Mouse (Mus musculus) lung, embryonic 16.5 days (tissue): ENCODE data around the gene Plac9a. TPM values are rescaled to one million over a fixed set of nuclear protein-coding genes. Genes with fewer than 3 reads are reported as not detected.
"Not testable (repeated sequence)": the region's sequence is repeated elsewhere in the genome, so short reads cannot be mapped to it uniquely, and the experiment has no call there.

ENCODE experiments used
- ATAC-seq: fragments of 200-750 bp; cut with Nextera tagmentation; 2 replicates; pipeline ENCODE4 v1.8.0; 2017; ENCODE audit warnings: low read depth, mild to moderate bottlenecking, moderate library complexity
- H3K27ac ChIP-seq: fragments of 300-500 bp; sonication (generic); 2 replicates; pipeline ENCODE4 v1.5.1; 2014; ENCODE audit warnings: mild to moderate bottlenecking, control low read depth, low read length
- H3K27me3 ChIP-seq: fragments of 300-500 bp; sonication (generic); 2 replicates; pipeline ENCODE4 v1.6.1; 2014; ENCODE audit warnings: low read depth, low read length, mixed read lengths; ENCODE audit not compliant: control insufficient read depth, insufficient read depth
- H3K36me3 ChIP-seq: fragments of 300-500 bp; sonication (generic); 2 replicates; pipeline ENCODE4 v1.6.1; 2014; ENCODE audit warnings: low read length; ENCODE audit not compliant: control insufficient read depth, insufficient read depth
- H3K4me1 ChIP-seq: fragments of 300-500 bp; sonication (generic); replicated peaks from 2 replicates; pipeline ENCODE4 v1.6.1; 2014; ENCODE audit warnings: low read length, mixed read lengths; ENCODE audit not compliant: control insufficient read depth, insufficient read depth
- H3K4me2 ChIP-seq: fragments of 300-500 bp; sonication (generic); 2 replicates; pipeline ENCODE4 v1.6.1; 2014; ENCODE audit warnings: low read depth, low read length, control low read depth
- H3K4me3 ChIP-seq: fragments of 300-500 bp; sonication (generic); 2 replicates; pipeline ENCODE4 v1.5.1; 2014; ENCODE audit warnings: mild to moderate bottlenecking, low read length, control low read depth
- H3K9ac ChIP-seq: fragments of 300-500 bp; sonication (generic); 2 replicates; pipeline ENCODE4 v1.6.1; 2014; ENCODE audit warnings: low read length, control low read depth
- H3K9me3 ChIP-seq: fragments of 300-500 bp; sonication (generic); 2 replicates; pipeline ENCODE4 v1.6.1; 2016; ENCODE audit warnings: low read length; ENCODE audit not compliant: control insufficient read depth
- WGBS: fragments of 180-500 bp; shearing (Covaris S2); extraction: QIAGEN DNeasy Blood & Tissue Kit; methylation state at CpG from one replicate; pipeline ENCODE4 v1.1.7; 2014; 5-methylcytosine and 5-hydroxymethylcytosine counted together
- polyA plus RNA-seq: library from polyadenylated mRNA; unstranded; fragments of >200 nt; fragmentation: Nextera tagmentation; extraction: Ambion mirVana; gene quantifications from 2 replicates; pipeline ENCODE4 v1.2.1, GENCODE M21; 2015

Plac9a gene
- polyA plus RNA-seq, 1 experiment from 2014 or later, result 5.3 TPM

GRCm38 (mm10) chr14:25895686-25896085 lies 7.2 kb downstream of the Plac9a start:
- not testable (repeated sequence) for H3K4me2 ChIP-seq, H3K36me3 ChIP-seq, H3K9ac ChIP-seq, H3K4me1 ChIP-seq, H3K27me3 ChIP-seq, H3K27ac ChIP-seq, H3K9me3 ChIP-seq, H3K4me3 ChIP-seq
- WGBS, result no CpG with 5 or more reads among the region's 7 CpGs
- peak; percentile 75; the same call in 1 of the 2 replicates for ATAC-seq

GRCm38 (mm10) chr14:25894566-25894965 lies 8.3 kb downstream of the Plac9a start:
- not testable (repeated sequence) for H3K9me3 ChIP-seq, H3K36me3 ChIP-seq, H3K4me3 ChIP-seq, H3K4me2 ChIP-seq, H3K9ac ChIP-seq, H3K4me1 ChIP-seq, H3K27ac ChIP-seq, H3K27me3 ChIP-seq
- no CpG with 5 or more reads among the region's 3 CpGs for WGBS
- peak; percentile 60; the same call in 1 of the 2 replicates for ATAC-seq

GRCm38 (mm10) chr14:25885886-25886285 lies 17.0 kb downstream of the Plac9a start:
- H3K9me3 ChIP-seq, H3K9ac ChIP-seq, H3K4me2 ChIP-seq, ATAC-seq, H3K36me3 ChIP-seq, H3K27me3 ChIP-seq, H3K4me1 ChIP-seq, H3K27ac ChIP-seq, H3K4me3 ChIP-seq: not testable (repeated sequence)
- WGBS, result no CpG with 5 or more reads among the region's 12 CpGs

GRCm38 (mm10) chr14:25881769-25882168 lies 21.1 kb downstream of the Plac9a start:
- H3K36me3 ChIP-seq, H3K4me2 ChIP-seq, ATAC-seq, H3K27me3 ChIP-seq, H3K27ac ChIP-seq, H3K4me3 ChIP-seq, H3K4me1 ChIP-seq, H3K9ac ChIP-seq, H3K9me3 ChIP-seq: not testable (repeated sequence)
- WGBS, result no CpG with 5 or more reads among the region's 9 CpGs

GRCm38 (mm10) chr14:25876640-25877039 lies 26.3 kb downstream of the Plac9a start:
- no CpG with 5 or more reads among the region's 7 CpGs for WGBS
- H3K27ac ChIP-seq, H3K9me3 ChIP-seq, H3K27me3 ChIP-seq, H3K4me2 ChIP-seq, H3K36me3 ChIP-seq, H3K4me3 ChIP-seq, ATAC-seq, H3K9ac ChIP-seq: not testable (repeated sequence)
- peaks cover 15% of the 10 kb centered on the region for H3K4me1 ChIP-seq

GRCm38 (mm10) chr14:25872461-25873415 lies 30.2 kb downstream of the Plac9a start:
- H3K27ac ChIP-seq, result peak overlapping the region; percentile 65
- no peak overlapping the region for H3K4me2 ChIP-seq
- H3K4me1 ChIP-seq, result peaks cover 15% of the 10 kb centered on the region
- no peaks in the 10 kb centered on the region for H3K36me3 ChIP-seq
- no peaks in the 10 kb centered on the region for H3K27me3 ChIP-seq
- peak; percentile 66 for ATAC-seq
- H3K9ac ChIP-seq, result no peak overlapping the region
- H3K9me3 ChIP-seq, result no peaks in the 10 kb centered on the region
- whole genome bisulfite sequencing, result 58% methylated on average over 8 of the region's 8 CpGs
- H3K4me3 ChIP-seq, result no peak overlapping the region

GRCm38 (mm10) chr14:25869135-25869878 lies 33.6 kb downstream of the Plac9a start:
- no peak overlapping the region for H3K4me3 ChIP-seq
- no peaks in the 10 kb centered on the region for H3K27me3 ChIP-seq
- H3K27ac ChIP-seq, result no peak overlapping the region
- no peaks in the 10 kb centered on the region for H3K36me3 ChIP-seq
- H3K4me2 ChIP-seq, result no peak overlapping the region
- ATAC-seq, result no peak
- no peak overlapping the region for H3K9ac ChIP-seq
- 57% methylated on average over 9 of the region's 9 CpGs for WGBS
- no peaks in the 10 kb centered on the region for H3K9me3 ChIP-seq
- peaks cover 18% of the 10 kb centered on the region for H3K4me1 ChIP-seq

GRCm38 (mm10) chr14:25868706-25869105 lies 34.2 kb downstream of the Plac9a start:
- Histone ChIP-seq H3K4me2 (no peak overlapping the region), H3K36me3 (no peaks in the 10 kb centered on the region), H3K4me3 (no peak overlapping the region), H3K9me3 (no peaks in the 10 kb centered on the region), H3K4me1 (peaks cover 18% of the 10 kb centered on the region), H3K9ac (no peak overlapping the region), H3K27ac (no peak overlapping the region), H3K27me3 (no peaks in the 10 kb centered on the region)
- 84% methylated on average over 3 of the region's 4 CpGs for WGBS
- ATAC-seq, result no peak

- no peak for ATAC-seq
- Histone ChIP-seq H3K4me3 (no peak overlapping the region), H3K9me3 (no peaks in the 10 kb centered on the region), H3K9ac (no peak overlapping the region), H3K27me3 (no peaks in the 10 kb centered on the region), H3K4me1 (peaks cover 11% of the 10 kb centered on the region), H3K27ac (no peak overlapping the region), H3K4me2 (no peak overlapping the region), H3K36me3 (no peaks in the 10 kb centered on the region)
- WGBS, result 65% methylated on average over 6 of the region's 6 CpGs
Observed at GRCm38 (mm10) chr14:25867834-25868233, 35.1 kb downstream of the Plac9a start.
